Mouse (Mus musculus) myocyte (in vitro differentiated cells): ENCODE measurements around the gene Mars.

Experiments used
- CEBPB ChIP-seq: IDR thresholded peaks from 2 replicates; pipeline ENCODE4 v1.6.1; 2011; ENCODE audit warnings: mild to moderate bottlenecking, moderate library complexity; ENCODE audit not compliant: poor library complexity, insufficient read depth, severe bottlenecking
- E2F4 ChIP-seq: IDR thresholded peaks from one replicate; pipeline ENCODE4 v1.6.1; 2011; ENCODE audit warnings: mild to moderate bottlenecking, control low read depth, moderate library complexity; ENCODE audit not compliant: insufficient read depth
- MAX ChIP-seq: IDR thresholded peaks from one replicate; pipeline ENCODE4 v1.6.1; 2011; ENCODE audit warnings: low read depth, mild to moderate bottlenecking, control low read depth
- MYOD1 ChIP-seq, 3 experiments: IDR thresholded peaks; one replicate each; pipeline ENCODE4 v1.6.1; 2011; ENCODE audit warnings: control low read depth in 2 of 3, low read depth in 2 of 3, mild to moderate bottlenecking in 2 of 3, moderate library complexity in 1 of 3; ENCODE audit not compliant: insufficient read length in 2 of 3, control insufficient read depth in 1 of 3
- MYOG ChIP-seq, 3 experiments: IDR thresholded peaks; one replicate each; pipeline ENCODE4 v1.6.1; 2011; ENCODE audit warnings: control low read depth in 2 of 3, low read depth in 2 of 3, mild to moderate bottlenecking in 2 of 3; ENCODE audit not compliant: insufficient read length in 2 of 3, control insufficient read depth in 1 of 3, insufficient read depth in 1 of 3
- POLR2A ChIP-seq: IDR thresholded peaks from one replicate; pipeline ENCODE4 v1.6.1; 2011; ENCODE audit warnings: low read depth, mild to moderate bottlenecking, control low read depth, moderate library complexity; ENCODE audit not compliant: insufficient read length
- POLR2AphosphoS2 ChIP-seq: IDR thresholded peaks from one replicate; pipeline ENCODE4 v1.6.1; 2011; ENCODE audit warnings: low read depth, control low read depth; ENCODE audit not compliant: insufficient read length
- REST ChIP-seq: IDR thresholded peaks from one replicate; pipeline ENCODE4 v1.6.1; 2011; ENCODE audit warnings: mild to moderate bottlenecking, control low read depth, moderate library complexity; ENCODE audit not compliant: insufficient read depth, insufficient read length
- TCF12 ChIP-seq: IDR thresholded peaks from one replicate; pipeline ENCODE4 v1.6.1; 2011; ENCODE audit warnings: mild to moderate bottlenecking, control low read depth; ENCODE audit not compliant: poor library complexity, insufficient read depth, severe bottlenecking
- TCF3 ChIP-seq: IDR thresholded peaks from one replicate; pipeline ENCODE4 v1.6.1; 2011; ENCODE audit warnings: low read depth, control low read depth; ENCODE audit not compliant: insufficient read length
- USF1 ChIP-seq: IDR thresholded peaks from one replicate; pipeline ENCODE4 v1.6.1; 2011; ENCODE audit warnings: low read depth, mild to moderate bottlenecking, control low read depth, moderate library complexity

GRCm38 (mm10) chr10:127284724-127285500, 26.7 kb downstream of the Mars start:
- TF ChIP-seq POLR2A (peak; percentile 10), POLR2AphosphoS2 (no peak), MYOD1 (IDR thresholded peaks at IDR 0.05; ENCODE audit: control insufficient read depth in 1 of 3, insufficient read length in 2 of 3, low read depth in 2 of 3) (no peak), TCF3 (no peak), E2F4 (no peak), MYOG (IDR thresholded peaks at IDR 0.05; ENCODE audit: control insufficient read depth in 1 of 3, insufficient read depth in 1 of 3, insufficient read length in 2 of 3, low read depth in 2 of 3) (no peak), USF1 (no peak), MAX (no peak), CEBPB (no peak), TCF12 (no peak), REST (no peak)
